Mouse (Mus musculus): ENCODE measurements around the gene Vhl. TPM values are rescaled to one million over a fixed set of nuclear protein-coding genes. Genes with fewer than 3 reads are reported as not detected.

Vhl gene
- total RNA-seq, 4 experiments from 2014 or later, result 29.5 to 34.0 (median 32.1) TPM

- DNase-seq, result no peak
Observed at GRCm38 (mm10) chr6:113624989-113625770, 1.4 kb downstream of the Vhl start.

DNA sequence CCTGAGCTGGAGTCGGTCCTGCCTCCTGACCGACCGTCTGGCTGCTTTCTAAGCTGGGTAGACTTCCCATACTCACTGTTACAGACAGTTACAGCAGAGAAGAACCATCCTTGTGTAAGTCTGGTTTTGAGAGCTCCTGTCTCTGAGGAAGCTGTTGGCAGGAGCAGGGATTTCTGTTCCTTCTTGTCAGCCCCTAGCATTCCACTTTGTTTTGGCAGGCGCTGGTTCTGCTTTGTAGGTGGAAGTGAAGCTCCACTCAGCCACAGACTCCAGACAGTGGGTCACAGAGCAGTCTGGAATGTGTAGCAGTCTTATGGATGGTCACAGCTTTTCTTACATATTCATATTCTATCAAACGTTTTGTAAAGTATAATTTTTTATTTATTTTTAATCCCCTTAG lies 6.6 kb downstream of the Vhl start:
- DNase-seq, result no peak

DNA sequence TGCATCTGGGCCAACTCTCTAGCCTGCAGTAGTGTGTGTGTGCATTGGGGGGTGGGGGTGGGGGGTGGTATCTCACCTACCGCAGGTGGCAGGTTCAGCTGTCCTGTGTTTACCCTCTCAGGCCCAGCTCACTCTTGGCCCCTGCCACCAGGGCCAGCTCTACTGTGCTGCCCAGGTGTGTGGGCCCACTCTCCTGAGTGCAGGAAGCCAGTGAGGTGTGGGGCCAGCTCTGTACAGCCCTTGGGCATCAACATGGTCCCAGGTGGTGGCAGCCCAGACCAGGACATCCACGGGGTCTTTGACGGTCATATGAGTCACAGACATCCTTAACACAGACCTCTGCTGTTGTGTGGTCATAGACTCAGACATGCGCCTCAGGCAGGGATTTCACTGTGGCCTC lies 9.1 kb downstream of the Vhl start:
- DNase-seq, result no peak

GRCm38 (mm10) chr6:113638302-113639040 lies 14.7 kb downstream of the Vhl start, which contains the start of gene Irak2:
Irak2 (plus strand) TSS chr6:113638467.
- peak; percentile 92 for DNase-seq

DNA sequence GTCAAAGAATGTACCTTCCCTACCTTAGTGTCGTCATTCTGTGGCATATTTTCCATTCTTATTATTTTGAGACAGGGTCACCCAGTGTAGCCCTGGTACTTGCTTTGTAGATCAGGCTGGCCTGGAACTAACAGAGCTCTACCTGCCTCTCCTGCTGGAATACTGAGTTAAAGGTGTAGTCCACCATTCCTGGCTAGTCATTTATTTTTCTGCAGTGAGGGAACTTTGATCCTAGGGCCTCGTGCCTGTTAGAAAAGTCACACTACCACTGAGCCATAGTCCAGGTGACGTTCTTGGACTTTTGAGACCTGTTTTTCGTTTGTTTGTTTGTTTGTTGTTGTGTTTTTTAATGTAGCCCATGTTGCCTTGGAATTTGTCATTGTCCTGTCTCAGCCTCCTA lies 15.4 kb downstream of the Vhl start:
- DNase-seq, result no peak

DNA sequence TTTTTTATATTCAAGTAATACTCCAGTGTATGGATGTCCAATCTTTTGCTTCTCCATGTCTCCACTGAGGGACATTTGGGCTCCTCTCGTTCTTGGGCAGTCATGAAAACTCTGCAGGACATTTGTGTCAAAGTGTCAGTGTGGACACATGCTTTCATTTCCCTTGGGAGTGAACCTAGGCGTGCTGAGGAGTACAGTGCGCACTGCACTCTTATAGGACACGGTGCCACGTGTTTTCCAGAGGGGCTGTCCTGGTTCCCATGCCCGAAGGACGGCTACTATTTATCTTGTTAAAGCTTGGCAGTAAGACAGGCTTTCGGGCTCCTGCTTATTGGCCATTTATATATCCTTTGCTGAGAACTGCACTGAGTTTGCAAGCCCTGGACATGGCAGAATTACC lies 18.8 kb downstream of the Vhl start:
- no peak for DNase-seq

DNA sequence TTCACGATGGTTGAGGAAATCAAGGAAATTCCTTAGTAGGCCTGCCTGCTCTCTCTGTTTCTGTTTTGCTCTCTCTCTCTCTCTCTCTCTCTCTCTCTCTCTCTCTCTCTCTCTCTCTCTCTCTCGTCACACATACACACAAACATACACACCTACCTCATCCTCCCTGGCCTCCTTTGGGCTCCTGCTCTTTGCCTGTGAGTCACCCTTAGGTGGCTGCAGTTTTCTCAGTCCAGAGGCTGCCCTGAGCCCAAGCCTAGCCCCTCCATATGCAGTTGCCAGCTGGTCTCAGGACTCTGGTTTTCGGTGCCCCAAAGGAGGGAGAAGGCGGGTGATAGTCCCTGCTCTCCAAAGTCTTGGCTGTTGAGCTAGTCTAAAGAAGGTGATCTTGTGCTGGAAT lies 19.3 kb downstream of the Vhl start:
- no peak for DNase-seq

- DNase-seq, result no peak
Observed at GRCm38 (mm10) chr6:113643967-113644366, 20.2 kb downstream of the Vhl start.

DNA sequence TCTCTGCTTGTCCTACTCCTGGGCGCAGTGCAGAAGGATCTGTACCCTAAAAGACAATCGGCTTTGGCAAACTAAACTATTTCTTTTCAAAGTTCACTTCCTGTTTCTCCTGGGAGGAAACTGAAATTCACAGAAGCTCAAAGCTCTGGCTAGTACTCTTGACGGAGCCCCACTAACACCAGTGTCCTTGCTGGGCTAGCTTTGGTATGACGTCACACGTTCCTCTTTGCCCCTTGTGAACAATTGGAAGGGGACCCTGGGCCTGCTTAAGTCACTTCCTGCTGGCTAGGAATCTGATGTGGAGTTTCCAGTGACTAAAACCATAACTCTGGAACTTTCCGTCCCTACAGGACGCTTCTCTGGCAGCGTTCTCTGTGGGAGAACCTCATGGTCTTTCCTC lies 21.0 kb downstream of the Vhl start:
- peak; percentile 59 for DNase-seq

DNA sequence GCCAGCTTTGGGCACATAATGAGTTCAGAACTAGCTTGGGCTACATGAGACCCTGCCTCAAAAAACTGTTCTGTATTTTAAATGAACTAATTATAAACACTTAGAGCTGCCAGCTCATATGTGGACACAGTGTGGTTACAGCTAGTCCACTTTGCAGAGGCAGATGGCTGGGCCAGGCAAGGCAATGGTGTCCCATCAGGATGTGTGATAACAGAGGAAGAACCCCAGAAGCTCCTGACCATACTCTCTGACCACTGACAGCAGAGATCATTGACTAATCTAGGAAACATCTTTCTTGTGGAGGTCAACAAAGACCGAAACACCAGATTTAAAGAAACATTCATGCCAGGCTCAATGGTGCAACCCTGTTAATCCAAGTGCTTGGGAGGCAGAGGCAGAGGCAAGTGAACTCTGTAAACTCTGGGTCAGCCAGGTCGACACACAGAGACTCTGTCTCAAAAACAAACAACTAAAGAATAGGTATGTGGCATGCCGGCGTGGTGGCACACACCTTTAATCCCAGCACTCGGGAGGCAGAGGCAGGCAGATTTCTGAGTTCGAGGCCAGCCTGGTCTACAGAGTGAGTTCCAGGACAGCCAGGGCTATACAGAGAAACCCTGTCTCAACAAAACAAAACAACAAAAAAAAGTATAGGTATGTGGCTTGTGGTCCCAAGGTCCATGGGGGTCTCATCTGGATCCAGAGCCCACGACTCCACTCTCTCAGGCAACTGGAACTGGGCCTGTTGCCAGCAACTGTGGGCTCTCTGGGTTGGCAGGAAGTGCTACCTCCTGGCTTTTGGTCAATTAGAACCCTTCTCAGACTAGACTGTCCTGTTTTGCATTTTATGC lies 25.8 kb downstream of the Vhl start:
- DNase-seq, result no peak

DNA sequence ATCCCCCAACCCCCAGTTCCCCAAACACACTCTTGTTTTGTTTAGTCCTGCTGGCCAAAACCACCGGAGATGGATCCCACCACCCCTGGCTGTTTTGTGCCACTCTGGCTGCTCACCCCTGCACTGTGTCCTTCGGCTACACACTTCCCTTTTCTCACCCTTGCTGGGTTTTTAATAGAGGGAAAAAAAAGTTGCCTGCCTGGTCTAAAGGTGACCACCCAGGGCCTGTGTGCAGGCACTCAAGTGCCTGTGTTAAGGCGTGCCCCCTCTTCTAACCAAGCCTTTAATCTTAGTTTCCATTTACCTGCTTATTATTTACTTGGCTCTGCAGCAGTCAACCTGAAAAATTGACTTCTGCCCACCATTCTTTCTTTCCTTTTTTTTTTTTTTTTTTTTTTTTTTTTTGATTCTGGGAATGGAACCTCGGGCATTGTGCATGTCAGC lies 26.5 kb downstream of the Vhl start:
- DNase-seq, result no peak

DNA sequence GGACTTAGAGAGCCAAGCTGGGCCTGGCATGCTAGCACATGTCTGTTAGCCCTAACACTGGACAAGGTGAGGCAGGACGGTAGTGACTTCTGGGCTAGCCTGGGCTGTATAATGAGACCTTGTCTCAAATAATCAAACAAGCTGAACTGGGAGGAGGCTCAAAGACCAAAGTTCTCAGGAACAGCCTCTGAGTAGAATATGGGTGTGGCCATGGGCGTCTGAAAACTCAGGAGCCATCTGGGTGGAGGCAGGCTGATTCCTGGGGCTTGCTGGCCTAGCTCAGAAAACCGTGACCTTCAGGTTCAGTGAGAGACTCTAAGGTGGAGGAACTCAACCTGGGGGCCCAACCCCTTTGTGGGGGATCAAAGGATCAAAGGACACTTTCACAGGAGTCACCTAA lies 27.9 kb downstream of the Vhl start:
- no peak for DNase-seq

GRCm38 (mm10) chr6:113653551-113653950 lies 29.8 kb downstream of the Vhl start:
- no peak for DNase-seq

- DNase-seq, result no peak
Observed at GRCm38 (mm10) chr6:113654102-113654501, 30.3 kb downstream of the Vhl start.

GRCm38 (mm10) chr6:113654753-113655397 lies 31.1 kb downstream of the Vhl start:
- peak; percentile 81 for DNase-seq

GRCm38 (mm10) chr6:113655475-113655874 lies 31.7 kb downstream of the Vhl start:
- no peak for DNase-seq

GRCm38 (mm10) chr6:113656847-113657246 lies 33.1 kb downstream of the Vhl start:
- no peak for DNase-seq

DNA sequence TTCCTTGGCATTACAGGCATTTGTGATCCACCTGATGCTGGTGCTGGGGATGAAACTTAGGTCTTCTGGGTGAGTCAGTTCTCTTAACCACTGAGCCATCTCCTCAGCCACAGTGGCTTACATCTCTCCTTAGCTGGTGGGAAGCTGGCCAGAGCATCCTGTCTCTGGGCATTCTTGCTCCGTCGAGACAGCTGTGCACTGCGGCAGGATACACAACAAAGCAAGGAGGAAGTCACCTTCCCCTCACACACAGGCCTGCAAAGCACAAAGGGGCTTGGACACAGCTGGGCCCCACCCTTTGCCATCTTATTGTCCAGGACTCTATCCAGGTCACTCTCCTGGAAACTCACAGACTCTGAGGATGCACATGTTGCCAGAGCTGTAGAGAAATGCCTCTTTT lies 34.5 kb downstream of the Vhl start:
- DNase-seq, result no peak

DNA sequence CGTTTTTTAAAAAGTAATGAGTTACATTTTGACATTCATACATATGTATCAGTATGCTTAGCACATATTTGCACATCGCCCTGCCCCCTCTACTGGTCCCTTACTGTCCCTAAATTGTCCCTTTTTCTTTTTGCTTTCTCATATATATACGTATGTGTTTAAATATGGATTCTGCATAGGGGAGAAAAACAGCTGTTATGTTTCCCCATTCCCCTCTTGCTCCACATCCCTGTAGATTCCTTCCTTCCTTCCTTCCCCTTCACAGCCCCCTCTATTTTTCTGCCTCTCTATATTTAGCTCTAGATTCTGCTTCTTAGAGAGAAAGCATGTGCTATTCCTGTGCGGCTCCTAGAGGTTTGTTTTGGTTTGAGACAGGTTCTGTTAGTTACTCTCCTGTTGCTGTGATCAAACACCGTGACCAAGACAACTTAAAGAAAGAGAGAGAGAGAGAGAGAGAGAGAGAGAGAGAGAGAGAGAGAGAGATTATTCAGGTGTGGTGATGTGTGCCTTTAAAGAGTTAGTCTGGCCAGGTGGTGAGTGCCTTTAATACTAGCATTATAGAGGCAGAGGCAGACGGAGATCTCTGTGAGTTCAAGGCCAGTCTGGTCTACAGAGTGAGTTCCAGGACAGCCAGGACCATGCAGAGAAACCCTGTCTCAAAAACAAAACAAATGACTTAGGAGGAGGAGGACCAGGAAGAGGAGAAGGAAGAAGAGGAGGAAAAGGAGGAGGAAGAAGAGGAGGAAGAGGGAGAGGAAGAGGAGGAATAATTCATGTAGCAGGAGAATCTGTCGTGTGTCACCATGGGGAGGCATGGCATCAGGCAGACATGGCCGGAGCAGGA lies 36.1 kb downstream of the Vhl start:
- DNase-seq, result no peak

- no peak for DNase-seq
Observed at GRCm38 (mm10) chr6:113660492-113661352, 37.0 kb downstream of the Vhl start.
